Mouse (Mus musculus) lung, embryonic 14.5 days (tissue): Measurements from ENCODE around the gene Ctrc. TPM values are rescaled to one million over a fixed set of nuclear protein-coding genes. Genes with fewer than 3 reads are reported as not detected.

Source experiments
- ATAC-seq: fragments of 200-750 bp; cut with Nextera tagmentation; 2 replicates; pipeline ENCODE4 v1.8.0; 2017; ENCODE audit warnings: mild to moderate bottlenecking, moderate TSS enrichment, moderate library complexity; ENCODE audit not compliant: insufficient read depth
- DNase-seq: peaks from one replicate; pipeline ENCODE4 v3.0.0-alpha.2; 2015
- H3K27ac ChIP-seq: fragments of 300-500 bp; sonication (generic); 2 replicates; pipeline ENCODE4 v1.5.1; 2014; ENCODE audit warnings: low read depth, mild to moderate bottlenecking, moderate library complexity
- H3K27me3 ChIP-seq: fragments of 300-500 bp; sonication (generic); 2 replicates; pipeline ENCODE4 v1.6.1; 2014; ENCODE audit warnings: low read length, control low read depth; ENCODE audit not compliant: insufficient read depth
- H3K36me3 ChIP-seq: fragments of 300-500 bp; sonication (generic); 2 replicates; pipeline ENCODE4 v1.6.1; 2014; ENCODE audit warnings: control low read depth; ENCODE audit not compliant: insufficient read depth
- H3K4me1 ChIP-seq: fragments of 300-500 bp; sonication (generic); 2 replicates; pipeline ENCODE4 v1.6.1; 2014; ENCODE audit warnings: antibody characterized with exemption, control low read depth; ENCODE audit not compliant: insufficient read depth
- H3K4me2 ChIP-seq: fragments of 300-500 bp; sonication (generic); 2 replicates; pipeline ENCODE4 v1.6.1; 2014; ENCODE audit warnings: mild to moderate bottlenecking
- H3K4me3 ChIP-seq: fragments of 300-500 bp; sonication (generic); 2 replicates; pipeline ENCODE4 v1.5.1; 2014; ENCODE audit warnings: low read depth, low read length
- H3K9ac ChIP-seq: fragments of 300-500 bp; sonication (generic); 2 replicates; pipeline ENCODE4 v1.6.1; 2014
- H3K9me3 ChIP-seq: fragments of 300-500 bp; sonication (generic); 2 replicates; pipeline ENCODE4 v1.6.1; 2016; ENCODE audit warnings: low read depth, low read length, control low read depth
- CTCF ChIP-seq: IDR thresholded peaks from 2 replicates; pipeline ENCODE4 v1.5.1; 2016; ENCODE audit warnings: antibody characterized with exemption, low read depth
- WGBS: fragments of 180-500 bp; shearing (Covaris S2); extraction: QIAGEN DNeasy Blood & Tissue Kit; methylation state at CpG from one replicate; pipeline ENCODE4 v1.1.7; 2014; 5-methylcytosine and 5-hydroxymethylcytosine counted together
- polyA plus RNA-seq: library from polyadenylated mRNA; unstranded; fragments of >200 nt; fragmentation: Nextera tagmentation; extraction: Ambion mirVana; gene quantifications from 2 replicates; pipeline ENCODE4 v1.2.1, GENCODE M21; 2014

Ctrc gene
- polyA plus RNA-seq, 1 experiment from 2014 or later = not detected

- TF ChIP-seq CTCF = no peak
- no peaks in the 10 kb centered on the region for H3K27me3 ChIP-seq
- H3K4me2 ChIP-seq = no peak overlapping the region
- no peak overlapping the region for H3K27ac ChIP-seq
- ATAC-seq (no peak), DNase-seq (no peak)
- H3K4me3 ChIP-seq = no peak overlapping the region
- H3K4me1 ChIP-seq = no peaks in the 10 kb centered on the region
- no peaks in the 10 kb centered on the region for H3K9me3 ChIP-seq
- no peak overlapping the region for H3K9ac ChIP-seq
- 88% methylated on average over 2 of the region's 2 CpGs for WGBS
- H3K36me3 ChIP-seq = peaks cover 87% of the 10 kb centered on the region
These were observed 35.2 kb downstream of the Ctrc start for GRCm38 (mm10) chr4:141810975-141811374.

GRCm38 (mm10) chr4:141809850-141810464, 36.2 kb downstream of the Ctrc start:
- TF ChIP-seq CTCF = peak; percentile 71
- DNase-seq = peak; percentile 75

GRCm38 (mm10) chr4:141805886-141806285, 40.3 kb downstream of the Ctrc start:
- WGBS = 94% methylated on average over 8 of the region's 8 CpGs
- H3K4me3 ChIP-seq = no peak overlapping the region
- ATAC-seq (no peak), DNase-seq (no peak)
- no peaks in the 10 kb centered on the region for H3K27me3 ChIP-seq
- no peak overlapping the region for H3K9ac ChIP-seq
- H3K9me3 ChIP-seq = no peaks in the 10 kb centered on the region
- H3K4me1 ChIP-seq = no peaks in the 10 kb centered on the region
- H3K27ac ChIP-seq = no peak overlapping the region
- peaks cover 60% of the 10 kb centered on the region for H3K36me3 ChIP-seq
- no peak overlapping the region for H3K4me2 ChIP-seq
- TF ChIP-seq CTCF = no peak

More at GRCm38 (mm10) chr4:141809850-141810464, 36.2 kb downstream of the Ctrc start:
- Histone ChIP-seq H3K36me3 (peaks cover 89% of the 10 kb centered on the region), H3K27me3 (no peaks in the 10 kb centered on the region), H3K9me3 (no peaks in the 10 kb centered on the region), H3K27ac (no peak overlapping the region), H3K4me2 (no peak overlapping the region), H3K9ac (no peak overlapping the region), H3K4me3 (no peak overlapping the region), H3K4me1 (no peaks in the 10 kb centered on the region)
- WGBS = 77% methylated on average over 8 of the region's 8 CpGs
- no peak; the same call in 1 of the 2 replicates for ATAC-seq

GRCm38 (mm10) chr4:141804105-141804504, 42.1 kb downstream of the Ctrc start:
- Histone ChIP-seq H3K36me3 (peaks cover 44% of the 10 kb centered on the region), H3K4me3 (no peak overlapping the region), H3K4me2 (no peak overlapping the region), H3K27me3 (no peaks in the 10 kb centered on the region), H3K27ac (no peak overlapping the region), H3K9ac (no peak overlapping the region), H3K9me3 (no peaks in the 10 kb centered on the region), H3K4me1 (no peaks in the 10 kb centered on the region)
- 90% methylated on average over 4 of the region's 4 CpGs for WGBS
- ATAC-seq (no peak), DNase-seq (no peak)
- TF ChIP-seq CTCF = no peak

GRCm38 (mm10) chr4:141797545-141797944, 48.6 kb downstream of the Ctrc start:
- no peak for DNase-seq
- peaks cover 16% of the 10 kb centered on the region for H3K36me3 ChIP-seq
- H3K27me3 ChIP-seq = no peaks in the 10 kb centered on the region
- TF ChIP-seq CTCF = no peak
- no peaks in the 10 kb centered on the region for H3K9me3 ChIP-seq
- H3K4me1 ChIP-seq = no peaks in the 10 kb centered on the region
- no peak overlapping the region for H3K9ac ChIP-seq
- no peak overlapping the region for H3K27ac ChIP-seq
- no peak overlapping the region for H3K4me3 ChIP-seq
- H3K4me2 ChIP-seq = no peak overlapping the region
- WGBS = 88% methylated on average over 5 of the region's 5 CpGs
- ATAC-seq = no peak

- H3K4me3 ChIP-seq = no peak overlapping the region
- H3K9me3 ChIP-seq = no peaks in the 10 kb centered on the region
- H3K36me3 ChIP-seq = peaks cover 16% of the 10 kb centered on the region
- 70% methylated on average over 4 of the region's 4 CpGs for WGBS
- no peak overlapping the region for H3K9ac ChIP-seq
- H3K27me3 ChIP-seq = no peaks in the 10 kb centered on the region
- no peak for TF ChIP-seq CTCF
- no peak for DNase-seq
- H3K4me2 ChIP-seq = no peak overlapping the region
- ATAC-seq = no peak
- H3K27ac ChIP-seq = no peak overlapping the region
- H3K4me1 ChIP-seq = no peaks in the 10 kb centered on the region
These were observed 49.2 kb downstream of the Ctrc start for GRCm38 (mm10) chr4:141796954-141797353.

- WGBS = 82% methylated on average over 7 of the region's 7 CpGs
- no peak overlapping the region for H3K4me2 ChIP-seq
- no peaks in the 10 kb centered on the region for H3K4me1 ChIP-seq
- TF ChIP-seq CTCF = no peak
- no peak overlapping the region for H3K27ac ChIP-seq
- peaks cover 16% of the 10 kb centered on the region for H3K36me3 ChIP-seq
- no peaks in the 10 kb centered on the region for H3K27me3 ChIP-seq
- no peaks in the 10 kb centered on the region for H3K9me3 ChIP-seq
- no peak overlapping the region for H3K9ac ChIP-seq
- no peak for ATAC-seq
- no peak overlapping the region for H3K4me3 ChIP-seq
- DNase-seq = no peak
These were observed 49.8 kb downstream of the Ctrc start for GRCm38 (mm10) chr4:141796356-141796755.

GRCm38 (mm10) chr4:141794152-141794535, 52.0 kb downstream of the Ctrc start:
- 9% methylated on average over 5 of the region's 5 CpGs for WGBS
- Histone ChIP-seq H3K9ac (peak overlapping the region; percentile 64), H3K4me3 (peak overlapping the region; percentile 55), H3K36me3 (peaks cover 16% of the 10 kb centered on the region), H3K27me3 (no peaks in the 10 kb centered on the region), H3K4me1 (no peaks in the 10 kb centered on the region), H3K4me2 (peak overlapping the region; percentile 60), H3K27ac (peak overlapping the region; percentile 90), H3K9me3 (no peaks in the 10 kb centered on the region)
- no peak for TF ChIP-seq CTCF
- DNase-seq (no peak), ATAC-seq (no peak)
